37 mouse cellular contexts compared by ENCODE assay signal in the genomic region with DNA sequence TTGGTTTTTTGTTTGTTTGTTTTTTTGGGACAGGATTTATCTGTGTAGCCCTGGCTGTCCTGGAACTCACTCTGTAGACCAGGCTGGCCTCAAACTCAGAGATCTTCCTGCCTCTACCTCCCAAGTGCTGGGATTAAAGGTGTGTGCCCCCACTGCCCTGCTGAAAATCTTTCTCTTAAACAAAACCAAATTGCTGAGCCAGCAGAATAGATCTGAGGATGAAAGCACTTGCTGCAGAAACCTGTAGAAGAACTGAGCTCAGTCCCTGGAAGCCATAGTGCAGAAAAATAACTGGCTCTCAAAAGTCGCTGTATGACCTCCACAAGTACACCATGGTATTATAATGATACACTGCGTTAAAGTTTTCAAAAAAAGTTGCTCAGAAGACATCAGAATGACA. TPM values are rescaled to one million over a fixed set of nuclear protein-coding genes. Genes with fewer than 3 reads are reported as not detected.
"Had no signal": no experiment of that assay in that cellular context is flagged by ENCODE, and none has a peak within 500 bp of the region (broad histone marks: within the 10 kb centered on the region; RNA-seq: fewer than 3 reads in every experiment).

No protein-coding gene starts in this region.

- H3K4me2 ChIP-seq: embryonic facial prominence, embryonic 12.5 days; embryonic facial prominence, embryonic 13.5 days; embryonic facial prominence, embryonic 15.5 days; forebrain, embryonic 12.5 days; forebrain, embryonic 13.5 days; forebrain, embryonic 15.5 days had no signal

- DNase-seq: cerebellum, adult 9-11 months; cerebellum, postnatal 10 days; cerebellum, postnatal 14 days; cerebellum, postnatal 25 days; cerebellum, postnatal 36 days; embryo, embryonic 11 days; forebrain, postnatal 0 days; gastrocnemius, adult 2 months; gastrocnemius, postnatal 10 days; gastrocnemius, postnatal 14 days; gastrocnemius, postnatal 25 days; gastrocnemius, postnatal 36 days; heart, adult 11 months; heart, adult 18-20 months; heart, adult 2 months had no signal

- H3K27me3 ChIP-seq: embryonic facial prominence, embryonic 12.5 days; embryonic facial prominence, embryonic 13.5 days; embryonic facial prominence, embryonic 15.5 days; forebrain, embryonic 12.5 days; forebrain, embryonic 13.5 days; forebrain, embryonic 15.5 days had no signal

- H3K4me1 ChIP-seq: embryonic facial prominence, embryonic 10.5 days; embryonic facial prominence, embryonic 12.5 days; embryonic facial prominence, embryonic 13.5 days; embryonic facial prominence, embryonic 15.5 days; forebrain, embryonic 10.5 days; forebrain, embryonic 12.5 days; forebrain, embryonic 13.5 days; forebrain, embryonic 15.5 days; heart, embryonic 10.5 days had no signal

- H3K4me3 ChIP-seq: embryonic facial prominence, embryonic 10.5 days; embryonic facial prominence, embryonic 12.5 days; embryonic facial prominence, embryonic 13.5 days; embryonic facial prominence, embryonic 15.5 days; erythroblast, embryonic 14.5 days; forebrain, embryonic 10.5 days; forebrain, embryonic 12.5 days; forebrain, embryonic 13.5 days; forebrain, embryonic 15.5 days; gastrocnemius, adult 2 months; heart, adult 2 months; heart, embryonic 10.5 days had no signal

- H3K9me3 ChIP-seq: embryonic facial prominence, embryonic 10.5 days; embryonic facial prominence, embryonic 12.5 days; embryonic facial prominence, embryonic 13.5 days; embryonic facial prominence, embryonic 15.5 days; forebrain, embryonic 10.5 days; forebrain, embryonic 12.5 days; forebrain, embryonic 13.5 days; forebrain, embryonic 15.5 days; heart, embryonic 10.5 days had no signal

- H3K9ac ChIP-seq: embryonic facial prominence, embryonic 12.5 days; embryonic facial prominence, embryonic 13.5 days; embryonic facial prominence, embryonic 15.5 days; forebrain, embryonic 12.5 days; forebrain, embryonic 13.5 days; forebrain, embryonic 15.5 days; forebrain, postnatal 0 days had no signal

- H3K27ac ChIP-seq: embryonic facial prominence, embryonic 10.5 days; embryonic facial prominence, embryonic 12.5 days; embryonic facial prominence, embryonic 13.5 days; embryonic facial prominence, embryonic 15.5 days; forebrain, embryonic 10.5 days; forebrain, embryonic 12.5 days; forebrain, embryonic 13.5 days; forebrain, embryonic 15.5 days; gastrocnemius, adult 2 months; heart, adult 2 months; heart, embryonic 10.5 days had no signal

RNA-seq across cellular contexts. Expression of gene Zfp473, which starts 6.3 kb away (rescaled TPM):
- total RNA-seq: gastrocnemius, postnatal 36 days; heart, adult 18-20 months; heart, adult 2 months had no signal

RNA-seq across cellular contexts. Expression of gene Izumo2, which starts 48.6 kb away (rescaled TPM):
- total RNA-seq: common myeloid progenitor, adult 5-6 weeks; forebrain, postnatal 0 days; gastrocnemius, adult 2 months; gastrocnemius, adult 8-10 months; gastrocnemius, postnatal 10 days; gastrocnemius, postnatal 14 days; gastrocnemius, postnatal 25 days; gastrocnemius, postnatal 36 days; gastrocnemius, postnatal 4 days; granulocyte monocyte progenitor cell, adult 5-6 weeks; heart, adult 18-20 months; heart, adult 2 months; heart, adult 8-10 months had no signal
- polyA plus RNA-seq: cortical plate, adult 2 months; embryonic facial prominence, embryonic 10.5 days; embryonic facial prominence, embryonic 11.5 days; embryonic facial prominence, embryonic 12.5 days; embryonic facial prominence, embryonic 13.5 days; embryonic facial prominence, embryonic 14.5 days; embryonic facial prominence, embryonic 15.5 days; erythroblast, embryonic 14.5 days; forebrain, embryonic 10.5 days; forebrain, embryonic 11.5 days; forebrain, embryonic 12.5 days; forebrain, embryonic 13.5 days; forebrain, embryonic 14.5 days; forebrain, embryonic 15.5 days; forebrain, embryonic 16.5 days; forebrain, postnatal 0 days; frontal cortex, adult 2 months; heart, adult 2 months; heart, embryonic 10.5 days had no signal
